Mouse (Mus musculus): Measurements from ENCODE around the gene Itsn2.
"Not testable (repeated sequence)": the region's sequence is repeated elsewhere in the genome, so short reads cannot be mapped to it uniquely, and the experiment has no call there.

Itsn2 gene

DNA sequence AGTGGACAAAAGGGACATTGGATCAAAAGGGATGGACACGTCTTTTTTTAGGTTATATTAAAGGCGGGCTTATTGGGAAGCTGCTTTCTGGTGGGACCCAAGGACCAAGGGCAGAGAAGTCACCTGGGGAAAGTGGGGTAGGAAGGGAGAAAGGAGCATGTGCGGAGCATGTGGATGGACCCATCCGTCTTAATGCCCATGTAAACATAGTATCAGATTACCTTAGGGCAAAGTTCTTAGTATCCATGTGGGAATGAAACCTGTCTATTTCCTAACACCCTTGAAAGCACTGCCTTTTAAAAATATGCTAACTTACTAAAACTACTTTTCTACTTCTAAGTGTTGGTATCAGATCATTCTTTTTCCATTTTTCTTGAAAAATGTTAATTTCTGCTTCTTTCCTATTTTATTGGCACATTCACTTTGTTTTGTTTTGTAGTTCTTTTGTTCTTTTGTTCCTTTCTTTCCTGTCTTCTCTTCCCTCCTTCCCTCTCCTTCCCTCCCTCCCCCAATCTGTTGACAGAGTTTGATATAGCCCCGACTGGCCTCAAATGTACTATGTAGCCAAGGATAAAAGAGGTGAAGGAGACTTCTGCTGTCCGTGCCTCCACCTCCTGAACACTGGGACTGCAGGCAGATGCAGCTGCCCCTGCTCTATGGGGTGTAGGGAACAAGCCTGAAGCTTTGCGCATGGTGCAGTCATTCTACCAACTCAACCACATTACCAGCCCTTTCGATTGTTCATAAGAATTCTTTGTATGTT, 6.4 kb downstream of the Itsn2 start:
- no peak for DNase-seq (ENCODE audit: low read depth, low spot score)

DNA sequence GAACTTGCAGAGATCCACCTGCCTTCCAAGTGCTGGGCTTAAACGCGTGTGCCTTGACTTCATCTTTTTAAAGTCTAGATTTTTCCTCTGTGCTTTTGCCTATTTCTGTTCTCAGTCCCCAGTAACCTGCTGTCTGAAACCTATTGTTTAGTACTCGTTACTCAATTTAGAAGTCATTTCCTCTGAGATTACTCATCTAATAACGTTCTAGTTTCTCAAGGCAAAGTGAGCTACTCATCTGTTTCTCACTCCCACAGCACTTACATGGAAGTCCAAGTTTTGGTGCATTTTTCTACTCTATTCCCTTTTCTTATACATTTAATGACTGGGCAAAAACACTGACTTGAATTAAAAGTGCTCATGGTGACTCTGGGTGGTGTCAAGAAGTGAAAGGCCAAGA, 7.3 kb downstream of the Itsn2 start:
- no peak for DNase-seq (ENCODE audit: low read depth, low spot score)

GRCm38 (mm10) chr12:4606625-4607024, 14.2 kb downstream of the Itsn2 start:
- DNase-seq (ENCODE audit: low read depth, low spot score): no peak

- DNase-seq (ENCODE audit: low read depth, low spot score): no peak
Observed at GRCm38 (mm10) chr12:4614722-4615121, 22.3 kb downstream of the Itsn2 start.

- no peak for DNase-seq (ENCODE audit: low read depth, low spot score)
Observed at GRCm38 (mm10) chr12:4624201-4624600, 31.8 kb downstream of the Itsn2 start.

DNA sequence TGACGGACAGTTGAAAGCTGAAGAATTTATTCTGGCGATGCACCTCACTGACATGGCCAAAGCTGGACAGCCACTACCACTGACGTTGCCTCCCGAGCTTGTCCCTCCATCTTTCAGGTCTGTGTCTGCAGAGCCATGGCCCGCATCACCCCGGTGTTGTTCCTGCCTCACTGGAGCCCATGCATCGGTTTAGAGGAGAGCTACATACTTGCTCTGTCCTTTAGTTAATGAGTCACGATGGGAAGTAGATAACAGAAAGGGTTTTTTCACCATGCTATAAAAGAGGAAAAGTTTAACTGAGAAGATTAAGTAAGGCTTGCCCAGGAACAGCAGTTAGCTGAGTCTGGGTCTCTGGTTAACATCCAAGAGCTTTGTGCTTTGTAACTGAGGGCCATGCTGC, 40.5 kb downstream of the Itsn2 start:
- no peak for DNase-seq (ENCODE audit: low read depth, low spot score)

GRCm38 (mm10) chr12:4638438-4638837, 46.0 kb downstream of the Itsn2 start:
- no peak for DNase-seq (ENCODE audit: low read depth, low spot score)

DNA sequence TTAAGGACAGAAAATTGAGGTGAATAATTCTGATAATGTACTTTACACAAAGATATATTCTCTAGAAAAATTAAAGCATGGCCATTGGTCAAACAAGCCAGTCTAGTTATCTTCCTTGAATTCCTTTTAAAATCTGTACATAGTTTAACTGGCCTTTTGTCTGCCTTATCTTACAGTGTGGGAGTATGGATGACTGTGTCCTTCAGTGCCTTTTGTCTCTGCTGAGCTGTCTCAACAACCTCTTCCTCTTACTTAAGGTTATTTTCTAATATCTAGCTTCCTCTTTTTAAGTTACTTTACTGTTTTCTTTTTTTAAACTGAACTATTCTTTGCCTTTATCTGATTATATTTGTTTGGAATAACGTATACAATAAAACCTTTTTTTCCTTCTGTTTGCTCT, 48.3 kb downstream of the Itsn2 start:
- DNase-seq (ENCODE audit: low read depth, low spot score): no peak

GRCm38 (mm10) chr12:4656813-4657212, 64.4 kb downstream of the Itsn2 start:
- no peak for DNase-seq (ENCODE audit: low read depth, low spot score)

DNA sequence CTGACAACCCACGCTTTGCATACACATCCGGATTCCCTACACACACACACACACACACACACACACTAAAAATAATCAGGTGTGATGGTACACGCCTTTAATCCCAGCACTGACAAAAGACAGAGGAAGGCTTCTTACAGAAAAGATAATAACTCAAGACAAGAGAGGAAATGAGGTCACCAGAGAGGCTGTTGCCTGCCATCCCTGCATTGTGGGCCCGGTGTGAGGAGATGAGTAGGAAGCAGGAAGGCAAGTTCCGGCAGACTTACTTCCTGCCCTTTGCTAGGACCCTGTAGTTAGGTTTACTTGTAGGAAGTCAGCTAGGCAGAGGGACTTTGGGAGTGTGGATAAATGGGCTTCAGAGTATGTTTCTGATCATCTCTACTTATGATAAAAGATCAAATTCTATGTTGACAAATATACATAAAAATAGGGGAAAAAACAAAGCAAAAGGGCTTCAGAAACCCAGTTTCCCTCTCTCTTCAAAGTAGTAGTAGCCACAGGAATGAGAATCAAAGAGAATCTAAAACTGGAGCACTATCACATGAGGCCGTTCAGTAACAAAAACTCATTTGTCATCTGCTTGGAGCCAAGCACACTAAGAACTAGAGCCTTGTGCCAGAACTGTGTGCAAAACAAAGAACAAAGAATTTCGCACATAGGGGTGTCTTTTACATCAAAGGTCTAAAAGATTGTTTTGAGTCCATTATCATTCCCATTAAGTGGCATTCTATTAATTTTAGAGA, 72.7 kb downstream of the Itsn2 start:
- no peak for DNase-seq (ENCODE audit: low read depth, low spot score)

DNA sequence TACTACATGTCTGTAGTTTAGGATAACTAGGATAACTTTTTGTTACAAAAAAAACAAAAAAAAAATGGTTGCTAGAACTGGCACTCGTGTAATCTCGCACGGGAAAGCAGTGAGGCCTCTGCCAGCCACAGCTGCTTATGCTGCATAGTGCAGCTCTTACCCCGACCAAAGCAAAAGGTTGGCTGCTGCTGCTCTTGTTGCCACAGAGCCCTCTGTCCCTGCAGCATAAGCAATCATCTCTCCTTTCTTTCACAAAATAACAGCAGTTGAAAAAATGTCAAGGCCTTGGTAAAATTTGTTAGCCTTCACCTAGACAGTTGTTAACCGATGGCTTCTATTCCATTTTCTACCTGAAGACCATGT, 73.2 kb downstream of the Itsn2 start:
- DNase-seq (ENCODE audit: low read depth, low spot score): no peak

DNA sequence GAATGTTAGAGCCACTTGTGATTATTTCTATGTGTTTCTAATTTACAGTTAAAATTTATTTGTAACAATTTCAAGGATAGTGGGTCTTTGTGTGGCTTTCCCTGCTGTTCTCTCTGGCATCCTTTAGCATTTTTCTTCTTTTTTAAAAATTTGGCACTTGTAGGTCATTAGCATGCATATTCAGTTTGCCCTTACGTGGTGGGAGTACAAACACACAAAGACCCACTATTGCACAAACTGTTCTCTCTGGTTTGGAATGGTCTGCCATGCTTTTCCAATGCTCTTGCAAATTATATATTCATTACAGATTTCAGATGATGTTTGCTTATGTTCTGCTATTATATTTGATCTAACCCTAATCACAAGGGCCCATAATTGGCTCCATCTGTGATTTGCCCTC, 83.9 kb downstream of the Itsn2 start:
- no peak for DNase-seq (ENCODE audit: low read depth, low spot score)

GRCm38 (mm10) chr12:4679971-4680370, 87.5 kb downstream of the Itsn2 start:
- peak; percentile 5 for DNase-seq (ENCODE audit: low read depth, low spot score)

- DNase-seq (ENCODE audit: low read depth, low spot score): no peak
Observed at GRCm38 (mm10) chr12:4685441-4685840, 93.0 kb downstream of the Itsn2 start.

GRCm38 (mm10) chr12:4688386-4688785, 95.9 kb downstream of the Itsn2 start:
- DNase-seq (ENCODE audit: low read depth, low spot score): no peak

- DNase-seq (ENCODE audit: low read depth, low spot score): no peak
Observed at GRCm38 (mm10) chr12:4689341-4689740, 96.9 kb downstream of the Itsn2 start.

- DNase-seq (ENCODE audit: low read depth, low spot score): no peak
Observed at GRCm38 (mm10) chr12:4691193-4691592, 98.8 kb downstream of the Itsn2 start.

- no peak for DNase-seq (ENCODE audit: low read depth, low spot score)
Observed at GRCm38 (mm10) chr12:4694534-4694933, 102.1 kb downstream of the Itsn2 start.

- not testable (repeated sequence) for DNase-seq (ENCODE audit: low read depth, low spot score)
Observed at GRCm38 (mm10) chr12:4705626-4706025, 113.2 kb downstream of the Itsn2 start.

DNA sequence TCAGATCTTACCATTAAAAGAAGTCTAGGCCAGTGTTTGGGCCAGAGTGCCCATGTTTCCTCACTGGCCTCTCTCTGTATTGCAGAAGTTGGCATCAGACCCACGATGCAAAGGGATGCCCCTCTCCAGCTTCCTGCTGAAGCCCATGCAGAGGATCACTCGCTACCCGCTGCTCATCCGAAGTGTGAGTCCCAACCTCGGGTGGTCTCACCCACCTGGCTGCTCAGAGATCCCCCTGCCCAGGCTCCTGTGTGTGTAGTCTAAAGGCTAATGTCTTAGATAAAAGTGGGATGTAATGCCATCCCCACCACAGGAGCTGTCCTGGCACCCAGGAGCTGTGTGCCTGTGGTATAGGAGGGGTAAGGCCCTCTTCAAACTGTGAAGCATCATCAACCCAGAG, 113.7 kb downstream of the Itsn2 start:
- DNase-seq (ENCODE audit: low read depth, low spot score): no peak

- no peak for DNase-seq (ENCODE audit: low read depth, low spot score)
Observed at GRCm38 (mm10) chr12:4706901-4707300, 114.5 kb downstream of the Itsn2 start.

DNA sequence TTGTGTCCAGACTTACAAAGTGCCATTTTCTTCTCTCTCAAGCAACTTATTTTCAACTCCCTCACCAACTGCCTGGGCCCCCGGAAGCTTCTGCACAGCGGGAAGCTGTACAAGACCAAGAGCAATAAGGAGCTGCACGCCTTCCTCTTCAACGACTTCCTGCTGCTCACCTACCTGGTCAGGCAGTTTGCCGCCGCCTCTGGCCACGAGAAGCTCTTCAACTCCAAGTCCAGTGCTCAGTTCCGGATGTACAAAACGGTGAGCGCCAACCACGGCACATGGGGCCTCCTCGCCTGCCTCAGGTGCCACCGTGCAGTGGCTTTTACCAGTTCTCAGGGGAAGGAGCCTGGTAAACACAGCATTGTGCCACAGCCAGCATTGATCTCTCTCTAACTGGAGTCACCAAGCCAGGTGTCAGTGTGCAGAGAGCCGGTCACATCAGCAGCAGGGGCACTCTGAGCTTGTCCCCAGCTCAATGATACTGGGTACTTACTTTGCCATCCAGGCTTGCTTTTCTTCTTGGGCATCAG, 115.1 kb downstream of the Itsn2 start:
- DNase-seq (ENCODE audit: low read depth, low spot score): no peak

- DNase-seq (ENCODE audit: low read depth, low spot score): no peak
Observed at GRCm38 (mm10) chr12:4708296-4708695, 115.9 kb downstream of the Itsn2 start.
